Mouse (Mus musculus): ENCODE data around the gene Gm17175.
"Not testable (repeated sequence)": the region's sequence is repeated elsewhere in the genome, so short reads cannot be mapped to it uniquely, and the experiment has no call there.

Gene Gm17175

GRCm38 (mm10) chr14:51573963-51574362 lies at the start of gene Gm17175:
Gm17175 (minus strand) TSS chr14:51574063.
- in situ Hi-C loops (cut with MboI; ENCODE audit: low pct_unique_long_range_greater_than_20kb in 1 of 2, low sequenced_read_pairs in 2 of 2, unreplicated experiment in 1 of 2) = loop anchor here in 1 of 2 experiments (25.0 kb wide), 1 partner anchor 88 kb away; no protein-coding TSS in a partner anchor

GRCm38 (mm10) chr14:51611210-51611609 lies 37.3 kb upstream of the Gm17175 start, which contains the start of gene Gm17078:
Gm17078 (minus strand) TSS chr14:51611310.
- in situ Hi-C loops (cut with MboI; ENCODE audit: low pct_unique_long_range_greater_than_20kb in 1 of 2, low sequenced_read_pairs in 2 of 2, unreplicated experiment in 1 of 2) = no loop called here

GRCm38 (mm10) chr14:51592039-51592438 lies 18.2 kb upstream of the Gm17175 start, which contains the start of gene Gm17174:
Gm17174 (minus strand) TSS chr14:51592139.
- in situ Hi-C loops (cut with MboI; ENCODE audit: low pct_unique_long_range_greater_than_20kb in 1 of 2, low sequenced_read_pairs in 2 of 2, unreplicated experiment in 1 of 2) = not testable (repeated sequence)

- in situ Hi-C loops (cut with MboI; ENCODE audit: low pct_unique_long_range_greater_than_20kb in 1 of 2, low sequenced_read_pairs in 2 of 2, unreplicated experiment in 1 of 2) = loop anchor here in 1 of 2 experiments (25.0 kb wide), 1 partner anchor 110 kb away; no protein-coding TSS in a partner anchor
Measured at GRCm38 (mm10) chr14:51552490-51552889, 21.4 kb downstream of the Gm17175 start, which contains the start of gene Gm5622. Gm5622 (plus strand) TSS chr14:51552790.

All from mouse embryonic stem cell (cell line).